Mouse (Mus musculus) lung, adult 2 months (tissue): ENCODE data around the gene P4ha2. TPM values are rescaled to one million over a fixed set of nuclear protein-coding genes. Genes with fewer than 3 reads are reported as not detected.

Experiments used
- DNase-seq: peaks from one replicate; pipeline ENCODE4 v3.0.0; 2022
- H3K4me1 ChIP-seq: fragments of 200-500 bp; 2 replicates; pipeline ENCODE4 v1.6.1; 2011; ENCODE audit warnings: low read length; ENCODE audit not compliant: control insufficient read depth, insufficient read depth
- H3K4me3 ChIP-seq: fragments of 200-500 bp; replicated peaks from 2 replicates; pipeline ENCODE3; 2011; ENCODE audit warnings: low read depth, mild to moderate bottlenecking, control low read depth, low read length; ENCODE audit errors: extremely low read depth
- CTCF ChIP-seq: fragments of 200-500 bp; IDR thresholded peaks from 2 replicates; pipeline ENCODE4 v1.5.1; 2011; ENCODE audit warnings: mild to moderate bottlenecking, low read length, control low read depth; ENCODE audit not compliant: insufficient read depth
- POLR2A ChIP-seq: fragments of 200-500 bp; IDR thresholded peaks from 2 replicates; pipeline ENCODE4 v1.6.1; 2011; ENCODE audit warnings: low read depth, mild to moderate bottlenecking, control low read depth, low read length, borderline replicate concordance; ENCODE audit errors: extremely low read depth
- WGBS: fragments of 180-500 bp; shearing (Covaris S2); methylation state at CpG from one replicate; pipeline ENCODE4 v1.1.7; 2018; 5-methylcytosine and 5-hydroxymethylcytosine counted together
- polyA plus RNA-seq: library from polyadenylated mRNA; depleted of rRNA; stranded (reverse); fragments of >200 nt; gene quantifications from 2 replicates; pipeline ENCODE4 v1.2.3, GENCODE M21; 2012

The P4ha2 gene
- polyA plus RNA-seq, 1 experiment: 30.0 TPM

DNA sequence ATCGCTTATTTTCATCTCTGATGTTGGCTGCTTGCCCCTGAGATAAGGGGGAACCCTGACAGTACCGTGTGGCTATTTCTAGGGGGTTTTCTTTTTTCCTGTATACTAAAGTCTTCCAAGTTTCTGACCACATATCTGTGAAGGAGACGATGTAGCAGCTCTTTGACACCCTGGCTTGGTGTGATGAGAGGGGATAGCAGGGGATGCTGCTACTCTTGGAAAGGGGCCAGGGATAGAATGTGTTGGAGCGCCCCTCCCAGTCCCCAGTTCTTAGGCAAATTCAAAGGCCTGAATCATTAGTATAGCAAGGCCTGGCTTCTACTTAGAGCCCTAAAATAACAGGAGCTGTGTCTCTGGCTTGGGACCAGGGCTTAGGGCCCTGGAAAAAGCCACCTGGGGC lies 13.5 kb downstream of the P4ha2 start:
- Histone ChIP-seq H3K4me3 (peak overlapping the region; percentile 36), H3K4me1 (peaks cover 11% of the 10 kb centered on the region)
- 12% methylated on average over 4 of the region's 4 CpGs for WGBS
- DNase-seq: no peak
- TF ChIP-seq POLR2A (no peak), CTCF (no peak)

DNA sequence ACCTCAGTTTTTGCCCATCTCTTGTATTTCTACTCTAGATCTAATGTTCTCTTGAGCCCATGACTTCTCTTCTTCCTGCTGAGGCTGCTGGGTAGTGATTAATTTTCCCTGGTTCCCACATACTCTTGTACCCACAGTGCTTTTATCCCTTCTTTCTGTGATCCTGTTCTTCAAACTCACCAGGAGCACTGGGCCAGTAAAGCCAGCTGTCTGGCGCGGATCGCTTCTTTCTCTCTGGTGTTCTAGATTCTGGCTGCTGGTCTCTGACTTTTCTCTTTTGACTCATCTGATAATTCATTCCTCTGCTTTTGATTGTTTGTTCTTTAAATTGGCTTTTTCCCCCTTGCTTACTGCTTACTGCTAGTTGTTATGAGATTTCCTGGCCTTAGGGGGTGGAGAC lies 14.9 kb downstream of the P4ha2 start:
- Histone ChIP-seq H3K4me1 (peaks cover 8% of the 10 kb centered on the region), H3K4me3 (no peak overlapping the region)
- no peak for DNase-seq
- WGBS: 93% methylated on average over 3 of the region's 3 CpGs
- TF ChIP-seq POLR2A: no peak
- TF ChIP-seq CTCF: no peak

DNA sequence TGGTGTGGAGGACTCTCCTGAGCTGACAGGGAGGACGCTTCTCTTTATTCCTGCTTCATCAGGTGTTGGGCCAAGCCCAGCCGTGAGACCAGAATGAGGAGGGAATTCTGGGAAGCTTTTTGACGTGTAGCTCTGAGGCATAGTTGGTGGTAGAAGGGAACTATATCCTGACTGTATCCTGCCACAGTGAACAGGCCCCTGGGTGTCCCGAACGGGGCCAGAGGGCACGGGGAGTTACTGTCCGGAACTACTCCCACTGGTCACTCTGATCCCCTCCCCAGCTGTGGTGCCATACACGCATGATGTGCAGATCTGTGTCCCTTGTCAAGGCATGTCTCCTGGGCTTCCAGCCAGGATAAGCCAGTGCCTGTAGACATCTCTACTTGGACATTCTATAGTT lies 15.4 kb downstream of the P4ha2 start:
- Histone ChIP-seq H3K4me3 (no peak overlapping the region), H3K4me1 (peaks cover 8% of the 10 kb centered on the region)
- 94% methylated on average over 8 of the region's 8 CpGs for WGBS
- DNase-seq: no peak
- TF ChIP-seq CTCF (no peak), POLR2A (no peak)

DNA sequence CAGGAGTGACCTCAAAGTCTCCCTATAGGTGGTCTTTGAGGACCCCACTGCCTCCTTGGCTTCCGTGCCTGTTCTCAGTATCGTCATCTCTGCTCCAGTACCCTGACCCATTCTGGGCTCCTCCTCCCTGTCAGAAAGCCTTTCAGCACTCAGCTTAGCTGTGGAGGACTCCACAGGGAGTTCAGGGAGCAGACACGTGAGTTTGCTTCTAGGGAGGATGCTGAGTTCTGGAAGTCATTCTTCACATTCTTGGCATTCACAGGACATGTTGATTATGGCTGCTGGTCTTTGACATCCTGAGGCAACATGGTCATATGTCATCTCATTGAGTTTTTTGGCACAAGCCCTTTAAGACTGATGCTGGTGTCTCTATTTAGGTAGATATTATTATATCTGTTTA lies 16.0 kb downstream of the P4ha2 start:
- TF ChIP-seq POLR2A (no peak), CTCF (no peak)
- peaks cover 8% of the 10 kb centered on the region for H3K4me1 ChIP-seq
- DNase-seq: no peak
- no peak overlapping the region for H3K4me3 ChIP-seq
- 71% methylated on average over 3 of the region's 3 CpGs for WGBS

DNA sequence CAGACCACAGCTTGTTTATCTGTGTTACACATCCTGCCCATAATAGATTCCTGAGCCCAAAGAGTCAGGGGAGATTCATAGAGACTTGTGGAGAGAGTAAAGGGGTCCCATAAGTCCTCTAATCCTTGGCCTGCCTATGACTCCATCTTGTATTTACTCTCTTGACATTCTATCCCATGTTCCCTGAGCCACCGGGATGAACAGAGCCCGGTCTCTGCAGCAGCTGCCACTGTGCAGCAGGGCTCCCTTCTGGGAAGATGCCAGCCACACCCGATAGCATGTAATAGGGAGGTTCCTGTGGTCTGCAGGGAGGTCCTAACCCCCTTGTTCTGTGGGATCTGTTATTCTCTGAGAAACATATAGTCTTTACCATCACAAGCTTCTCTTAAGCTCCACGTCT lies 16.5 kb downstream of the P4ha2 start:
- no peak overlapping the region for H3K4me3 ChIP-seq
- H3K4me1 ChIP-seq: peaks cover 8% of the 10 kb centered on the region
- no peak for TF ChIP-seq CTCF
- TF ChIP-seq POLR2A: no peak
- no peak for DNase-seq
- 80% methylated on average over 4 of the region's 4 CpGs for WGBS

DNA sequence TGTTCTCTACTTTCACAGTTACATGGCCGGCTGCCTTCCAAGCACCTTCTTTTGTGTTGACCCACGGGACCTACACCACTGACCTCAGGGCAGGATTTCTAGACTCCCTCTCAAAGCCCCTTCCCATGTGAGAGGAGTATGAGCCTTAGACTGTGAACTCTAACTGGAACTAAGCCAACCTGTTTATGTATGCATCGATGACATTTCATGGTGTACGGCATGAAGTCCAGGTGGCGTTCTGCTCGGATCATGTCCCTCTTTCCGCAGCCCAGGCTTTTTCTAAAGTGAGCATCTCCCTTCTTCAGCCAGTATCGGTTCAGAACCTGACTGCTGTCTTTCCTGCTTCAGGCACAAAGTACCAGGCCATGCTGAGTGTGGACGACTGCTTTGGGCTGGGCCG lies 17.2 kb downstream of the P4ha2 start:
- H3K4me1 ChIP-seq: peaks cover 8% of the 10 kb centered on the region
- WGBS: 93% methylated on average over 10 of the region's 10 CpGs
- DNase-seq: no peak
- TF ChIP-seq POLR2A: no peak
- no peak for TF ChIP-seq CTCF
- no peak overlapping the region for H3K4me3 ChIP-seq

DNA sequence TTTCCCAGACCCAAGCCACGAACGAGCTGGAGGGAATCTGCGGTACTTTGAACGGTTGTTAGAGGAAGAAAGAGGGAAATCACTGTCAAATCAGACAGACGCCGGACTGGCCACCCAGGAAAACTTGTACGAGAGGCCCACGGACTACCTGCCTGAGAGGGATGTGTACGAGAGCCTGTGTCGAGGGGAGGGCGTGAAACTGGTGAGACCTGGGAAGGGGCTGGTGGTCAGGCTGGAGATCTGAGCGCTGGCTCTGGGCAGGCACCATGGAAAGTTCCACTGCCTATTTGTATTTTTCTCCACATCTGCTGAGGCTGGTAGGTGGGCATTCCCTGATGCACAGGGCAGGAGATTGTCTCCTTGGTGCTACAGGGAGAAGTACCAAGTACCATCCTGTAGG lies 19.2 kb downstream of the P4ha2 start:
- Histone ChIP-seq H3K4me3 (no peak overlapping the region), H3K4me1 (no peaks in the 10 kb centered on the region; the same call in 1 of the 2 replicates)
- TF ChIP-seq CTCF (no peak), POLR2A (no peak)
- no peak for DNase-seq
- WGBS: 85% methylated on average over 12 of the region's 12 CpGs

DNA sequence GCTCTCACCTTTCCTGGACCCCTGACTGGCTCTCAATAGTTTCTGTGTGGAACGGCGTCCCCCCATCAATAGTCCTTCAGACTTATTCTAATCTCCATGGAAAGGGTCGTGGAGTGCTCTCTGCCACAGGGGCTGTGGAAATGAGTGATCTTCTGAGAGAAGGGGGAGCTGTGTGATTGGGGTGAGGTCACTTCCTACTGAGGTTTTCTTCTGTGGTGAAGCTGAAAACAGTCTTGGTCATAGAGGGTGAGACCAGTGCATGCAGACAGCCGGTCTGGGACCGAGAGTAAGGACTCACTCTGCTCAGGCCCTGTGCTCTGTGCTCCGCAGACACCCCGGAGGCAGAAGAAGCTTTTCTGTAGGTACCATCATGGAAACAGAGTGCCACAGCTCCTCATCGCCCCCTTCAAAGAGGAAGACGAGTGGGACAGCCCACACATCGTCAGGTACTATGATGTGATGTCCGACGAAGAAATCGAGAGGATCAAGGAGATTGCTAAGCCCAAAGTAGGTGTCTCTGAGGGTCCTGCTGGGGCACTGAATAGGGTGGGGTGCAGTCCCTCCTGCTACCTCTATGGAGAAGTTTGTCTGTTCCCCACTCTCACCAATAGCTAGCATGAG lies 20.0 kb downstream of the P4ha2 start:
- Histone ChIP-seq H3K4me3 (no peak overlapping the region), H3K4me1 (no peaks in the 10 kb centered on the region; the same call in 1 of the 2 replicates)
- 83% methylated on average over 13 of the region's 13 CpGs for WGBS
- TF ChIP-seq CTCF (no peak), POLR2A (no peak)
- no peak for DNase-seq

DNA sequence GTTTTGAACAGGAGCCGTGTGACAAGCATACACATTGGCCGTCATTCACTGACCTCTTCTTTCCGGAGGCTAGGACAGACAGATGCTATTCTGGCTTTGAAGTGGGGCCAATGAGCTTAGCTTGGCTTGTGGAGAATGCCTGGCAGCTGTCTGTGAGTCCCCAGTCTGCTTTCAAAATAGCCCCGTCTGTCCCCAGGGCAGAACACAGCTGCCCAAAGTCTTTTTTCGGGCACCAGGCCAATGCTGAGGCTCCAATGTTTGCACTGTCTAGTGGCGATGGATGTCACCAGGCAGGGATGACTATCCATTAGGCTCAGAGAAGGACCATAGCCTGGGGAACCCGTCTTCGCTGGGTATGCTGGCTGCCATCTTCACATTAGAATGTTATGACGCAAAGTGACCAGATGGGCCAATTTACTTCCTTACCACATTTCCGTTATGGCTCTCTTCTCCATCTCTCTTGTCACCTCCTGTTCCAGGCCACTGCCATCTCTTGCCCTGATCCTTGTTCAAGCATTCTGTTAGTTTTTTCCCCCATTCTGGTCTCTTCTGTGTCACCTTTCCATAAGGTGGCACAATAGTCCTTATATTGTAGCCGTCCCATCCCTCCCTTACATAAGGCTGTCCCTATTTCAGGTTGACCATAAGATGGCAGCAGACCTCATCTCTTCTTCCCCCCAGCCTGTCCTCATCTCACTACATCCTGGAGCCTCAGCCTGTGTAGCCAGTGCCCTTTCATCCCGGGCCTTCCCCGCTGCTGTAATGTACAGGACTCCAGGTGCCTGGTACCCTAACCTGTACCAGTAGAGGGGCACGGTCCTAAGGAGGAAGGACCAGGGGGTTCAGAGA lies 22.7 kb downstream of the P4ha2 start:
- Histone ChIP-seq H3K4me3 (no peak overlapping the region), H3K4me1 (no peaks in the 10 kb centered on the region; the same call in 1 of the 2 replicates)
- TF ChIP-seq POLR2A: no peak
- TF ChIP-seq CTCF: no peak
- WGBS: 60% methylated on average over 14 of the region's 14 CpGs
- DNase-seq: no peak

DNA sequence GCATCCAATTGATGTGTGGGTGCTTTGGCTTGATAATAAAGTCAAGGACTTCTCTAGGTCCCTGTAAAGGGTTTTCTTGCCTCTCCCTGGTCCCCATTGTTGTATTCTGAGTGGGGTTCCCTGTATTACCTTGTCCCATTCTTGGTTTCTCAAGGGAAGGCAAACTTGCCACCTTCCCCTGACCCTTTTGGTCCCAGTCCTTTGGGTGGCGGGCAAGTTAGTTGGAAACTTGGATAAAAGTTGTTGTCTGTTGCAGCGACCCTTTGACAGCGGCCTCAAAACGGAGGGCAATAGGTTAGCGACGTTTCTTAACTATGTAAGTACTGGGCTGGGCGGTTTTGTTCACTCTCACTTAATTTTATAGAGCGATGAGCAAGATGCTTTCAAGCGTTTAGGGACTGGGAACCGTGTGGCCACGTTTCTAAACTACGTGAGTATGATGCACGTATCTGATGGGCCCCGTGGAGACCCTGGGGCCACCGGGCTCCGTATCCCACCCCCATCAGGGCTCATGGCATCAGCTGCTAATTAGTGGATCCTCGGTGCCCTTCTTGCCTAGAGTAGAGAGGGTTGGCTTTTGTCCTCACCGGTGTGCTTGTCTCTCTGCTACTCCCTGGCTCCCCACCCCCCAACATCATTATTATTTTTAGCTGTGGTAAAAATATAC lies 26.2 kb downstream of the P4ha2 start:
- 91% methylated on average over 18 of the region's 18 CpGs for WGBS
- H3K4me3 ChIP-seq: no peak overlapping the region

More for the DNA sequence above, 26.2 kb downstream of the P4ha2 start:
- H3K4me1 ChIP-seq: no peaks in the 10 kb centered on the region; the same call in 1 of the 2 replicates
- no peak for TF ChIP-seq CTCF
- no peak for TF ChIP-seq POLR2A
- DNase-seq: no peak
